18 mouse cellular contexts compared by ENCODE assay signal in genomic region chr6:145916401-145916800, GRCm38 (mm10). TPM values are rescaled to one million over a fixed set of nuclear protein-coding genes. Genes with fewer than 3 reads are reported as not detected.
"Had no signal": no experiment of that assay in that cellular context is flagged by ENCODE, and none has a peak within 500 bp of the region (broad histone marks: within the 10 kb centered on the region; RNA-seq: fewer than 3 reads in every experiment).

No protein-coding gene starts in this region.

- DNase-seq: kidney, adult 8-10 months; kidney, postnatal 10 days; kidney, postnatal 36 days; left cerebral cortex, postnatal 4 days; liver, postnatal 0 days; lung, embryonic 14.5 days; thymus, adult 18-20 months; thymus, postnatal 14 days; thymus, postnatal 4 days had no signal

- H3K36me3 ChIP-seq: kidney, embryonic 15.5 days; limb, embryonic 12.5 days; limb, embryonic 15.5 days; midbrain, embryonic 13.5 days had no signal

- ATAC-seq: liver, postnatal 0 days; lung, postnatal 0 days; midbrain, embryonic 13.5 days had no signal

- H3K4me2 ChIP-seq: kidney, embryonic 15.5 days; limb, embryonic 12.5 days; limb, embryonic 15.5 days; liver, embryonic 11.5 days; lung, embryonic 14.5 days; midbrain, embryonic 13.5 days had no signal

- H3K9me3 ChIP-seq: kidney, embryonic 15.5 days; limb, embryonic 12.5 days; limb, embryonic 15.5 days; midbrain, embryonic 13.5 days had no signal

- H3K9ac ChIP-seq: kidney, embryonic 15.5 days; limb, embryonic 12.5 days; limb, embryonic 15.5 days; liver, embryonic 14.5 days; liver, postnatal 0 days; lung, embryonic 14.5 days; midbrain, embryonic 13.5 days had no signal

- H3K4me3 ChIP-seq: kidney, embryonic 15.5 days; limb, embryonic 12.5 days; limb, embryonic 15.5 days; midbrain, embryonic 13.5 days had no signal

- H3K4me1 ChIP-seq: kidney, embryonic 15.5 days; limb, embryonic 12.5 days; limb, embryonic 15.5 days; midbrain, embryonic 13.5 days had no signal

- H3K27me3 ChIP-seq: kidney, embryonic 15.5 days; limb, embryonic 12.5 days; limb, embryonic 15.5 days; midbrain, embryonic 13.5 days had no signal

- H3K27ac ChIP-seq: kidney, embryonic 15.5 days; limb, embryonic 12.5 days; limb, embryonic 15.5 days; liver, embryonic 14.5 days; macrophage; midbrain, embryonic 13.5 days had no signal

RNA-seq across cellular contexts. Expression of gene Sspn, which starts 15.0 kb away (rescaled TPM):
- total RNA-seq: megakaryocyte, adult 5-6 weeks had no signal

RNA-seq across cellular contexts. Expression of gene Bhlhe41, which starts 51.0 kb away (rescaled TPM):
- total RNA-seq: megakaryocyte, adult 5-6 weeks had no signal
